Mouse (Mus musculus): ENCODE measurements around the gene Emp1.

Emp1 gene

GRCm38 (mm10) chr6:135417459-135417858 lies 55.1 kb downstream of the Emp1 start:
- peak; percentile 56 for DNase-seq

- DNase-seq = no peak
Observed at GRCm38 (mm10) chr6:135418223-135418824, 56.0 kb downstream of the Emp1 start.

GRCm38 (mm10) chr6:135428246-135428645 lies 65.9 kb downstream of the Emp1 start:
- no peak for DNase-seq

- DNase-seq = no peak
Observed at GRCm38 (mm10) chr6:135429268-135429909, 67.0 kb downstream of the Emp1 start.

GRCm38 (mm10) chr6:135430441-135430970 lies 68.2 kb downstream of the Emp1 start:
- no peak for DNase-seq
